Mouse (Mus musculus) mammary gland, adult 2 months (tissue): Measurements from ENCODE around the gene Tmod1. TPM values are rescaled to one million over a fixed set of nuclear protein-coding genes. Genes with fewer than 3 reads are reported as not detected.

Experiments
- polyA plus RNA-seq: library from polyadenylated mRNA; depleted of rRNA; stranded (reverse); fragments of >200 nt; gene quantifications from 2 replicates; pipeline ENCODE4 v1.2.3, GENCODE M21; 2012; ENCODE audit warnings: low replicate concordance; rRNA removed

Tmod1 gene
- polyA plus RNA-seq = 0.92 and 24.9 TPM in 2 replicates

DNA sequence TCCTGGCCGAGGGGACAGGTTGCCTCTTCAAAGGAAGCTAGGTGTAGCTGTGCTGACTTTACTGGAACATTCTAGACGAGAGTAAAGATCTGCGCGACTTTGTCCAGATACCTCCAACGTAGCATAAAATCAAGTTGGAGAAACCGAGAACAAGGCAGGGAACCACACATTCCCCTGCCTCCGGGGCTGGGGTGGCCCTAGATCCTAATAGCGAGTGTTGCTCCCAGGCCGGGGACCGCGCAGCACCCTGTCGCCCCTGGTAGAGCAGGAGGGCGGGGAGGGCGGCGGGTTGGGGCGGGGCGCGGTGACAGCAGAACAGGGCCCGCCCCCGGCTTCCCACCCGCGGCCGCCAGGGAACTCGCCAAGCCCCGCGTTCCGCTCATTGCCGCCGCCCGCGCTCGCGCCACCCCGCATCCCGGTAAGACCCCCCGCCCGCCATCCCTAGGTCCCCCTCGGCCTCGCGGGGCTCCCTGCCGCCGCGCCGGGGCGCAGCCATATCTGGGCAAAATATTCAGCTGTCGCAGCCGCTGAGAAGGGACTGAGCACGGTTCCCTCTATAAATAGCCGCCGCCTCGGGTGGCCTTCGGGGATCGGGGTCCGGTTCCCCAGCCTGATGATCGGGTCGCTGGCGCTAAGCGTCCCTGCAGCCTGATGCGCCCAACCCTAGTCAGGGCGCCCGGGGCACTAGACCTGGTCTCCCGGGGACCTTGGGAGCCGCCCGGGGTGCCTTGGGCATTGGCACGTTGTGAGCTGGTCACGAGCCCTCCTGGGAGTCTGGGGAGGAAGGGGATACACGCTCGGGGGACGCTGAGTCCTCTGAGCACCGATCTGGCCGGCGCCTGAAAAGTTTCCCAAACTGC is at the start of gene Tmod1:
TSS of gene Tmod1 (plus strand) at position 44 of the 860 bp plus-strand sequence.

DNA sequence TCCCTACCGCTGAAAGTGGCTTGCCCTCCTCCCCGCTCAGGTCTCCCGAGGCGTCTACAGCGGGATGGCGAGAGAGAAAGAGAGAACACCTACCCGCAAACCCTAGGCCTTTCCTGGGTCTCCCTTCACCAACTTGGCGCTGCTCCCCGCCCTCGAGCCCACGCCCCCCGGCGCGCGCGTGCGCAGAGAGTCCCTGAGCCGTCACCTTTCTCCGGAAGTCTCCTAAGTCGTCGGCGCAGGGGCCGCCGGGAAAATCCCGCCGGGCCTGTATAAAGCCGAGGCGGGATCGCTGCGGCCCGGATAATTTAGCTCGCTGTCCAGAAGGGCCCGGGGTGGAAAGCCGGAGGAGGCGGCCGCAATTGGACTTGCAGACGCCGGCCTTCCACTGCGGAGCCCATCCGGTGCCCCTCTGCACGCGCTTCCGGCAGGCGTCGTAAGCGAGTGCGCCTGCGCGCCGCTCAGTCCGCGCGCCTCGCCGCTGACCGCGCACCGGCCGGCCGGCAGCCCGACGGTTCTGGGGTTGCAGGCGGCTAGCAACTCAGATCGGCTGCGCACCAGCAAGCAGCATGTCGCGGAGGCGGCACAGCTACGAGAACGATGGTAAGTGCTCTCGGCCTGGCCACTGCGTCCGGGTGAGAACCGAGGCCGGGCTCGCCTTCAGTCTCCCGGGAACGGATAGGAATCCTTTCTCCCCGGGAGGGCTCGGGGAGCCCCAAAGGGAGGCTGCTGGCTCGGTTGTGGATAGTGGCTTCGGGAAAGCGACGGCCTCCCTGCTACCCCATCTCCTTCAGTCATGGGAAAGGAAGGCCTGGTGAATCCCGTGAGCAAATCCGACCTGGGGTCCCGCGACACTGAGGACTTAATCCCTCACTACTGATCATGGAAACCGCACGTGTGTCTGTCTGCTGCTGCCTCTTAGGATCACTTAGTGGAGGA is 99.8 kb downstream of the Tmod1 start, which contains the start of the genes Ncbp1 and Tstd2:
TSS of gene Ncbp1 (plus strand) at position 327 of the 936 bp plus-strand sequence.
TSS of gene Tstd2 (minus strand) at position 408 of the 936 bp plus-strand sequence.

Other genes with a start within 250 kb of the Tmod1 start
- gene Aldh1b1, start 239.9 kb upstream of the Tmod1 start, polyA plus RNA-seq = 1.4 and 3.8 TPM in 2 replicates
- gene Igfbpl1, start 212.0 kb upstream of the Tmod1 start, polyA plus RNA-seq = 0.04 TPM in 1 of 2 replicates, not detected in the other
- gene Stra6l, start 190.3 kb upstream of the Tmod1 start, polyA plus RNA-seq = 0.45 and 1.2 TPM in 2 replicates
- 0.04 TPM in 1 of 2 replicates, not detected in the other for gene Ccdc180, start 148.6 kb upstream of the Tmod1 start, polyA plus RNA-seq
- gene Tdrd7, start 73.6 kb upstream of the Tmod1 start, polyA plus RNA-seq = 7.6 and 14.7 TPM in 2 replicates
- gene Ncbp1, start 99.7 kb downstream of the Tmod1 start, polyA plus RNA-seq = 15.1 and 27.6 TPM in 2 replicates
- 11.9 and 21.1 TPM in 2 replicates for gene Tstd2, start 99.8 kb downstream of the Tmod1 start, polyA plus RNA-seq
- 8.7 and 31.2 TPM in 2 replicates for gene Xpa, start 157.4 kb downstream of the Tmod1 start, polyA plus RNA-seq